Mouse (Mus musculus) megakaryocyte-erythroid progenitor cell, adult 5 weeks (primary cell): ENCODE results near the gene Cst6. TPM values are rescaled to one million over a fixed set of nuclear protein-coding genes. Genes with fewer than 3 reads are reported as not detected.

ENCODE experiments used
- polyA plus RNA-seq: library from polyadenylated mRNA; stranded (reverse); fragments of >175 nt; gene quantifications from 2 replicates; pipeline ENCODE4 v1.2.3, GENCODE M21; 2012

Gene Cst6
- 0.10 and 0.16 TPM in 2 replicates for polyA plus RNA-seq

DNA sequence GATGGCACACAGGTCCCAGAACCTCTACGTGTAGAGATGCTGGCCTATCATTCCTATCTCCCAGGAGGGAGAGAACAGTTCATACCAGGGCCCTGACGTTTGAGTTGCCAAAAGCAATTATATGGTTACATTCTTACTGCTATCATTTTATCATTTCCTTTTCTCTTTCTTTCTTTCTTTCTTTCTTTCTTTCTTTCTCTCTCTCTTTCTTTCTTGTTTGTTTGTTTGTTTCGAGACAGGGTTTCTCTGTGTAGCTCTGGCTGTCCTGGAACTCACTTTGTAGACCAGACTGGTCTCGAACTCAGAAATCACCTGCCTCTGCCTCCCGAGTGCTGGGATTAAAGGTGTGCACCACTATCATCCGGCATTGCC is at the start of gene Cst6:
Gene Cst6 (minus strand): TSS at position 73 of the 372 bp plus-strand sequence.

GRCm38 (mm10) chr19:5388588-5389242 is 39.3 kb upstream of the Cst6 start, which contains the start of gene Sart1:
TSS of gene Sart1 (minus strand) at chr19:5388703.

GRCm38 (mm10) chr19:5367053-5367359 is 17.6 kb upstream of the Cst6 start, which contains the start of gene Banf1:
TSS of gene Banf1 (minus strand) at chr19:5367168.

GRCm38 (mm10) chr19:5366175-5367052 is 17.0 kb upstream of the Cst6 start, which contains the start of gene Eif1ad:
TSS of gene Eif1ad (plus strand) at chr19:5366741.

DNA sequence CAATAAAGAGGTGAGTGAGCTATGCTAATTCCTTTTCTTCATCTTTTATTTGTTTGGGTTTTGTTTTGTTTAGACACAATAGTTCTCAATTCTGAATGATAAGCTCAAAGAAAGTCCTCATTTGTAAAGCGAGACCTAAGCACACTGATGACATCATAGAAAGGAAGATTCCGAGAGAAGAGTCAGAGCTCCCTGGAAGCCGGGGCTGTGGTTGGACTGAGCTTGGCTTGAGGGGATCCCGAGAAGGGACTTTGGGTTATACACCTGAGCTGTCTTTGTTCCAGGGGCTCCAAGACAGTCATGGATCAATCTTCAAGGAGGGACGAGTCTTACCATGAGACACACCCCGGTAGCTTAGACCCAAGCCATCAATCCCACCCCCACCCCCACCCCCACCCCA is 13.9 kb downstream of the Cst6 start, which contains the start of gene Catsper1:
Gene Catsper1 (plus strand): TSS at position 301 of the 400 bp plus-strand sequence.

GRCm38 (mm10) chr19:5297903-5298800 is 51.2 kb downstream of the Cst6 start, which contains the start of gene Gal3st3:
TSS of gene Gal3st3 (plus strand) at chr19:5298331.

GRCm38 (mm10) chr19:5294972-5295735 is 54.2 kb downstream of the Cst6 start, which contains the start of gene Sf3b2:
TSS of gene Sf3b2 (minus strand) at chr19:5295455.

Other genes starting within 250 kb of the Cst6 start
- gene Rab1b, start 242.5 kb downstream of the Cst6 start, polyA plus RNA-seq = 262 and 300 TPM in 2 replicates
- 22.7 and 28.8 TPM in 2 replicates for gene Klc2, start 231.0 kb downstream of the Cst6 start, polyA plus RNA-seq
- 28.6 and 34.9 TPM in 2 replicates for gene Pacs1, start 76.5 kb downstream of the Cst6 start, polyA plus RNA-seq
- gene Sf3b2, start 54.1 kb downstream of the Cst6 start, polyA plus RNA-seq = 327 and 332 TPM in 2 replicates
- gene Gal3st3, start 51.2 kb downstream of the Cst6 start, polyA plus RNA-seq = not detected in 2 replicates
- not detected in 2 replicates for gene Catsper1, start 13.8 kb downstream of the Cst6 start, polyA plus RNA-seq
- 80.0 and 86.0 TPM in 2 replicates for gene Eif1ad, start 17.2 kb upstream of the Cst6 start, polyA plus RNA-seq
- gene Banf1, start 17.6 kb upstream of the Cst6 start, polyA plus RNA-seq = 239 and 280 TPM in 2 replicates
- gene Sart1, start 39.1 kb upstream of the Cst6 start, polyA plus RNA-seq = 170 and 280 TPM in 2 replicates
- gene Tsga10ip, start 53.0 kb upstream of the Cst6 start, polyA plus RNA-seq = 0.61 and 1.2 TPM in 2 replicates
- 476 and 605 TPM in 2 replicates for gene Drap1, start 75.4 kb upstream of the Cst6 start, polyA plus RNA-seq
- 69.9 and 80.4 TPM in 2 replicates for gene AI837181, start 75.6 kb upstream of the Cst6 start, polyA plus RNA-seq
- 24.1 and 26.4 TPM in 2 replicates for gene Fosl1, start 98.0 kb upstream of the Cst6 start, polyA plus RNA-seq
- 11.6 and 13.9 TPM in 2 replicates for gene Ccdc85b, start 108.3 kb upstream of the Cst6 start, polyA plus RNA-seq
- gene Fibp, start 111.0 kb upstream of the Cst6 start, polyA plus RNA-seq = 133 and 139 TPM in 2 replicates
- gene Ctsw, start 118.9 kb upstream of the Cst6 start, polyA plus RNA-seq = 0.66 and 0.91 TPM in 2 replicates
- gene Efemp2, start 124.4 kb upstream of the Cst6 start, polyA plus RNA-seq = 0.29 and 0.65 TPM in 2 replicates
- 35.9 and 39.4 TPM in 2 replicates for gene Mus81, start 138.8 kb upstream of the Cst6 start, polyA plus RNA-seq
- 937 and 1,300 TPM in 2 replicates for gene Cfl1, start 140.9 kb upstream of the Cst6 start, polyA plus RNA-seq
- gene 1700020D05Rik, start 154.2 kb upstream of the Cst6 start, polyA plus RNA-seq = 0.09 and 0.13 TPM in 2 replicates
- gene Snx32, start 161.0 kb upstream of the Cst6 start, polyA plus RNA-seq = 1.4 and 1.8 TPM in 2 replicates
- 0.15 and 0.43 TPM in 2 replicates for gene Ovol1, start 211.1 kb upstream of the Cst6 start, polyA plus RNA-seq
- 13.8 and 24.3 TPM in 2 replicates for gene Ap5b1, start 218.5 kb upstream of the Cst6 start, polyA plus RNA-seq